Mouse (Mus musculus) v-Abl transformed pro-B cells (cell line): Measurements from ENCODE around the gene Map2k7.

ENCODE experiments used
- in situ Hi-C, 2 experiments: fragments of 400-800 bp; cut with MboI; formaldehyde crosslinking; loops; one replicate each; pipeline ENCODE4 v1.15.1; 2025; ENCODE audit not compliant: unreplicated experiment in 2 of 2

Map2k7 gene

GRCm38 (mm10) chr8:4222059-4222458 lies 16.5 kb upstream of the Map2k7 start:
- in situ Hi-C loops, result no loop called here

- in situ Hi-C loops, result loop anchor here (25.0 kb wide), 1 partner anchor 714 kb away; the partner anchor contains the start of genes Mcoln1 (in 2 of the 2) and Pnpla6 (in 2 of the 2)
These were observed 12.2 kb upstream of the Map2k7 start for GRCm38 (mm10) chr8:4226323-4226722.

GRCm38 (mm10) chr8:4226739-4227347 lies 11.7 kb upstream of the Map2k7 start, which contains the start of gene Lrrc8e:
TSS of gene Lrrc8e (plus strand) at chr8:4226827.
- in situ Hi-C loops, result loop anchor here (25.0 kb wide), 1 partner anchor 715 kb away; the partner anchor contains the start of genes Mcoln1 (in 2 of the 2) and Pnpla6 (in 2 of the 2)

GRCm38 (mm10) chr8:4227919-4228318 lies 10.6 kb upstream of the Map2k7 start:
- in situ Hi-C loops, result loop anchor here (25.0 kb wide), 1 partner anchor 716 kb away; the partner anchor contains the start of genes Mcoln1 (in 2 of the 2) and Pnpla6 (in 2 of the 2)

GRCm38 (mm10) chr8:4229784-4230183 lies 8.8 kb upstream of the Map2k7 start:
- in situ Hi-C loops, result loop anchor here (25.0 kb wide), 1 partner anchor 717 kb away; the partner anchor contains the start of genes Mcoln1 (in 2 of the 2) and Pnpla6 (in 2 of the 2)

GRCm38 (mm10) chr8:4230612-4231351 lies 7.8 kb upstream of the Map2k7 start:
- in situ Hi-C loops, result loop anchor here (25.0 kb wide), 1 partner anchor 718 kb away; the partner anchor contains the start of genes Mcoln1 (in 2 of the 2) and Pnpla6 (in 2 of the 2)

GRCm38 (mm10) chr8:4237814-4238433 lies 616 bp upstream of the Map2k7 start:
- in situ Hi-C loops, result loop anchor here (25.0 kb wide), 1 partner anchor 726 kb away; the partner anchor contains the start of genes Mcoln1 (in 2 of the 2) and Pnpla6 (in 2 of the 2)

- in situ Hi-C loops, result loop anchor here (25.0 kb wide), 1 partner anchor 727 kb away; the partner anchor contains the start of genes Mcoln1 (in 2 of the 2) and Pnpla6 (in 2 of the 2)
These were observed 802 bp downstream of the Map2k7 start for GRCm38 (mm10) chr8:4239193-4239890.

GRCm38 (mm10) chr8:4245061-4245460 lies 6.5 kb downstream of the Map2k7 start:
- in situ Hi-C loops, result loop anchor here (10.0 to 25.0 kb wide), 2 partner anchors 430 to 733 kb away; partner anchors contain the start of genes Mcoln1 (in 2 of the 2) and Pnpla6 (in 2 of the 2)

- in situ Hi-C loops, result loop anchor here (10.0 to 25.0 kb wide), 2 partner anchors 429 to 733 kb away; partner anchors contain the start of genes Mcoln1 (in 2 of the 2) and Pnpla6 (in 2 of the 2)
These were observed 7.2 kb downstream of the Map2k7 start for GRCm38 (mm10) chr8:4245737-4246136.

GRCm38 (mm10) chr8:4247241-4247640 lies 8.7 kb downstream of the Map2k7 start:
- in situ Hi-C loops, result loop anchor here (10.0 to 25.0 kb wide), 2 partner anchors 428 to 735 kb away; partner anchors contain the start of genes Mcoln1 (in 2 of the 2) and Pnpla6 (in 2 of the 2)

GRCm38 (mm10) chr8:4247951-4248540 lies 9.5 kb downstream of the Map2k7 start, which contains the start of gene Tgfbr3l:
TSS of gene Tgfbr3l (plus strand) at chr8:4248214.
- in situ Hi-C loops, result loop anchor here (10.0 to 25.0 kb wide), 2 partner anchors 427 to 736 kb away; partner anchors contain the start of genes Mcoln1 (in 2 of the 2) and Pnpla6 (in 2 of the 2)

- in situ Hi-C loops, result loop anchor here (10.0 to 25.0 kb wide), 2 partner anchors 426 to 737 kb away; partner anchors contain the start of genes Mcoln1 (in 2 of the 2) and Pnpla6 (in 2 of the 2)
These were observed 10.7 kb downstream of the Map2k7 start for GRCm38 (mm10) chr8:4249213-4249612.

GRCm38 (mm10) chr8:4250306-4250970 lies 11.9 kb downstream of the Map2k7 start:
- in situ Hi-C loops, result loop anchor here in 1 of 2 experiments (10.0 kb wide), 1 partner anchor 264 kb away; no protein-coding TSS in a partner anchor

- in situ Hi-C loops, result loop anchor here in 1 of 2 experiments (10.0 kb wide), 1 partner anchor 263 kb away; no protein-coding TSS in a partner anchor
These were observed 13.7 kb downstream of the Map2k7 start for GRCm38 (mm10) chr8:4252116-4252760.

GRCm38 (mm10) chr8:4252934-4253841 lies 14.6 kb downstream of the Map2k7 start, which contains the start of gene Snapc2:
TSS of gene Snapc2 (plus strand) at chr8:4253080.
- in situ Hi-C loops, result loop anchor here in 1 of 2 experiments (10.0 kb wide), 1 partner anchor 262 kb away; no protein-coding TSS in a partner anchor
